Mouse (Mus musculus): ENCODE measurements at regions not wholly inside any gene's neighbourhood (a gene's known extent, or its start where the extent isn't known, plus 50 kb on each side); places are given as distances from the start of the nearest gene placed in this dataset.

DNA sequence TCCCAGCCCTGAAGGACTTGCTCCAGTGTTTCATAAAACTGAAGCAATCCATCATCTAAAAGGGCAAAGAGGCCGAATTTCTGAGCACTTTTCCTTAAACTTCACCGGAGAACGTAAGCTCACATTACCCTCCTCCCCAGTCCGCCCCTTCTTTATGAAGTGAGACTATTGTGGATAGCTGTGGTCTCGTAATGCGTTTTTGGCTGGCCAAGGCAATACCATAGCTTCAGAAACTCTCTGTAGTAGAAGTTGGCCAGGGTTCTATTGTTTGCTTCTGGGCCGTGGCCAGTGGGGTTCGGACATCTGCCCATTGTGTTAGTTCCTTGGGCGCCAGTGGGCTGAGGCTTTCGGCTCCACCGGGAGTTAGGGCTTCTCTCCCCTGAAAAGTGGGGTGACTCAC is 301.7 kb upstream of the Sox9 start:
- H3K4me3 ChIP-seq (ENCODE audit: insufficient read depth, low read depth, low read length), result no peak overlapping the region

DNA sequence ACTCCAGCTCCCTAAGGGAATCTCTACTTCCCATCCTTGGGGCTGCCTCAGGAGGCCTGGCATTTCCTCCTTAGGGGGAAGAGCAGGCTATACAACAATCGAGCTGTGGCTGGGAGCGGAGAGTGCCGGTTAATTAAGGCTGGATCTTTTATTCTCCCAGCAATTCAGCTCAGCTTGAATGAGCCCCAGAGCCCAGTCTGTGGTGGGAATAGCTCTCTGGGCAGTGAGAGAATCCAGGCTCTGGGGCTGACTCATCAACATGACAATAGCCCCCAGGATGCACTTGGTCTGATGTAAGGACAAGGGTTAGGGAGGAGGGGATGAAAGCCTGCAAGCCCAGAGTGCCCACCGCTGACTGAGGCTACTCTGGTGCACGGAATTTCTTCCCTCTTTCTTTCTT is 280.2 kb upstream of the Sox9 start:
- H3K4me3 ChIP-seq (ENCODE audit: insufficient read depth, low read depth, low read length), result no peak overlapping the region
- TF ChIP-seq CTCF (IDR thresholded peaks at IDR 0.05; ENCODE audit: insufficient read depth, low read depth, low read length), result no peak
- TF ChIP-seq POLR2A (IDR thresholded peaks at IDR 0.05; ENCODE audit: insufficient read depth, low read depth, low read length), result no peak
- 0 out of 2 replicates have a peak, but pooled peaks cover 3% of the 10 kb centered on the region for H3K4me1 ChIP-seq (ENCODE audit: control insufficient read depth, insufficient read depth, low read length)
- H3K27ac ChIP-seq (ENCODE audit: insufficient read depth, low read depth, low read length), result no peak overlapping the region
- WGBS, result 19% methylated on average over 5 of the region's 5 CpGs

More for the DNA sequence above, 301.7 kb upstream of the Sox9 start:
- H3K27ac ChIP-seq (ENCODE audit: insufficient read depth, low read depth, low read length), result no peak overlapping the region
- no peak for TF ChIP-seq CTCF (IDR thresholded peaks at IDR 0.05; ENCODE audit: insufficient read depth, low read depth, low read length)
- TF ChIP-seq POLR2A (IDR thresholded peaks at IDR 0.05; ENCODE audit: insufficient read depth, low read depth, low read length), result no peak
- H3K4me1 ChIP-seq (ENCODE audit: control insufficient read depth, insufficient read depth, low read length), result 0 out of 2 replicates have a peak, but pooled peaks cover 2% of the 10 kb centered on the region
- 42% methylated on average over 11 of the region's 11 CpGs for WGBS

DNA sequence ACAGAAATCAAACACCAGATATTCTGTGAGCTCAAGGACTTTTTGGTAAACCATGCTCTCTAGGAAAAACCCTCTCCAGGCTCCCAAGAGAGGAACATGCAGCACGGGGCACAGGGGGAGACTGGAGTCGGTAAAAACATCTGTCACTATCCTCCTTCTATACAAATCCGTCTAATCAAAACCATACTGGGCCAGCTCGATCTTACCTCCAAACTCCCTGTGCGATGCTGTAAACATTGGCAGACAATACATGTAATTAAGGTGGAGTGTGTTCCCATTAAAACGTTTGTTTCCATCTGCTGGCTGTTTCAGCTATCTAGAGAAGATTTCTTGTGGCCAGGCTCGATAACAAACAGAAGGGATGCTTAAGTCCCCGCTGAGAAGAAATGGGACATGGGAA is 262.9 kb upstream of the Sox9 start:
- no peak overlapping the region for H3K4me3 ChIP-seq (ENCODE audit: insufficient read depth, low read depth, low read length)

DNA sequence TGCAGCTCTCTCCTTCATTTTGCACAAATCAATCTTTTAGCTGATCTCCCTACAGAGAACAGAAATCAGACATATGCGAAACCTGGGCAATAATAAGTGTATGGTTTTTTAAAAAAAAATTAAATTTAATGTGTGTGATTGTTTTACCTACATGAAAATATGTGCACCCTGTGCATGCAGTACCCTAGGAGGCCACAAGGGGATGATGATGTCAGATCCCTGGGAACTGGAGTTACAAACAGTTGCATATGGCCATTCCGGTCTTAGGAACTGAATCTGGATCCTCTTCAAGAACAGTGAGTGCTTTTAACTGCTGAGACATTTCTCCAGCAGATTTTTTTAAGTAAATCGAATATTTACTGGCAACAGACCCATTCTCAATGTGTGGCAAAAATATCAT is 257.0 kb upstream of the Sox9 start:
- no peak overlapping the region for H3K27ac ChIP-seq (ENCODE audit: insufficient read depth, low read depth, low read length)
- H3K4me1 ChIP-seq (ENCODE audit: control insufficient read depth, insufficient read depth, low read length), result no peaks in the 10 kb centered on the region
- 95% methylated on average over 3 of the region's 3 CpGs for WGBS
- TF ChIP-seq POLR2A (IDR thresholded peaks at IDR 0.05; ENCODE audit: insufficient read depth, low read depth, low read length) (no peak), CTCF (IDR thresholded peaks at IDR 0.05; ENCODE audit: insufficient read depth, low read depth, low read length) (no peak)
- no peak overlapping the region for H3K4me3 ChIP-seq (ENCODE audit: insufficient read depth, low read depth, low read length)

More for the DNA sequence above, 262.9 kb upstream of the Sox9 start:
- 47% methylated on average over 8 of the region's 8 CpGs for WGBS
- no peak for TF ChIP-seq POLR2A (IDR thresholded peaks at IDR 0.05; ENCODE audit: insufficient read depth, low read depth, low read length)
- TF ChIP-seq CTCF (IDR thresholded peaks at IDR 0.05; ENCODE audit: insufficient read depth, low read depth, low read length), result no peak
- H3K4me1 ChIP-seq (ENCODE audit: control insufficient read depth, insufficient read depth, low read length), result no peaks in the 10 kb centered on the region
- H3K27ac ChIP-seq (ENCODE audit: insufficient read depth, low read depth, low read length), result no peak overlapping the region

DNA sequence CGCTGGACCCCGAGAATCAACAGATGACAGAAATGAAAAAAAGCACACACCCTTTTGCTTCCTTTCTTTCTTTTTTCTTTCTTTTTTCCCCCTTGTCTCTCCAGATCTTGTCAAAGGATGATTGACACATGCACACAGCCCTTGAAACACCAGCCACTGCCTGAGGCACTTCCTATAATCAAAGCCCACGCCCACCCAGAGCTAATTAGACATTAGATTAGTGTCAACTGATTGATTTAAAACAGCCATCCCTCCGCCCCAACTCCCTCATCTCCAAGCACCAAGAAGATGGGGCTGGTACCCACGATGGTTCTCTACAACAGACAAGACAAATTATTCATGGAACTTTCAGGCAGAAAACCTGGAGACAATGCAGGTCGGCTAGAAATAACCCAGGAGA is 239.5 kb upstream of the Sox9 start:
- TF ChIP-seq CTCF (IDR thresholded peaks at IDR 0.05; ENCODE audit: insufficient read depth, low read depth, low read length), result no peak
- TF ChIP-seq POLR2A (IDR thresholded peaks at IDR 0.05; ENCODE audit: insufficient read depth, low read depth, low read length), result no peak
- no peak overlapping the region for H3K27ac ChIP-seq (ENCODE audit: insufficient read depth, low read depth, low read length)
- H3K4me3 ChIP-seq (ENCODE audit: insufficient read depth, low read depth, low read length), result no peak overlapping the region
- no peaks in the 10 kb centered on the region for H3K4me1 ChIP-seq (ENCODE audit: control insufficient read depth, insufficient read depth, low read length)
- 25% methylated on average over 6 of the region's 6 CpGs for WGBS

DNA sequence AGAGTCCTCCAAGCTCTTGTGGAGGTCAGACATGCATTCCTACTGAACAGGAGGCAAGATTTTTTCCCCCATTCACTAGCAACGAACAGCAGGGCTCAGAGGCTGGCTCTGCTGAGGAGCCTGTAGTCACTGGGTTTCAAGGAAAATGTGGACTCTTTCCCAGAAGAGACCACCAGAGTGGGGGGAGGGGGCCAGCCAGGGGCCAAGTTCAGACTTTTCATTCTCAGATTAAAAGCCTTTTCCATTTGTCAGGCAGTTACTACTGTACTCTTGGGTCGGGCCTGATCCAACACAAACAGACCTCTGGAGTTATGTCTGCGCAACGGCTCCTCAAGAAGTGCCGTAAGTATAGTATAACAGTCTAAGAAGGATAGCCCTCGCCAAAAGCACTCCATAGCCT is 238.6 kb upstream of the Sox9 start:
- Histone ChIP-seq H3K27ac (ENCODE audit: insufficient read depth, low read depth, low read length) (no peak overlapping the region), H3K4me1 (ENCODE audit: control insufficient read depth, insufficient read depth, low read length) (no peaks in the 10 kb centered on the region), H3K4me3 (ENCODE audit: insufficient read depth, low read depth, low read length) (no peak overlapping the region)
- TF ChIP-seq POLR2A (IDR thresholded peaks at IDR 0.05; ENCODE audit: insufficient read depth, low read depth, low read length) (no peak), CTCF (IDR thresholded peaks at IDR 0.05; ENCODE audit: insufficient read depth, low read depth, low read length) (no peak)
- WGBS, result 74% methylated on average over 6 of the region's 6 CpGs

DNA sequence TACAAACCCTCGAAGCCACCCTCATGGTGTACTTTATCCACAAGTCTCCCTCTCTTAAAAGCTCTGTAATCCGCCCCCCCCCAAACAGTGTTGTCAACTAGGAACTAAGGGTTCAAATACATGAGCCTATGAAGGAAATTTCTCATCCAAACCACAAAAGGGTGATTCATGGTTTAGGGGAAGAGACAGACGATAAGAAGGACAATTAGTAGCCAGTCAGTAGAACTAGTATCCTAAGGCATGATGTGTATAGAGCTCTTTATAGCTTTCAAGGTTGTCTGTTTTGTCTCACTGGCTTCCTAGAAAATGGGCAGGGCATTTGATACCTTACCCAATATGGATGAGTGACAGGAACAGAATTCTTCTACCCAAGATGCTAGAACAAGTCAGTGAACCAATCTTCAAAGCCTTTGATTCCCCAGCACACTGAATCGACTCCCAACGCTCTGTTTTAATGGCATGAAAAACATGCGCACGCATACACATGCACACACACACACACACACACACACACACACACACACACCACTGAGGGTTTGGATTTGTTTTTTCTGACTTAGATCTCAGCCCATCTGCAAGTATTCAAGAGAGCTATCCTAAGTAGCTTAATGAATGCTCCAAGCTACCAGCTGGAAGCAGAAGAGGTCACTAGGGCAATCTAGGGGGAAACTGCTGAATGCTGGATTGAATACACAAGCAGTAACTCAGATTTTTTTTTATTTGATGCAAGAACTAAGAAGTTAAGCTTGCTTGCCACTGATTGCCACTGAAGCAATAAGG is 236.6 kb upstream of the Sox9 start:
- 88% methylated on average over 7 of the region's 7 CpGs for WGBS
- TF ChIP-seq CTCF (IDR thresholded peaks at IDR 0.05; ENCODE audit: insufficient read depth, low read depth, low read length) (no peak), POLR2A (IDR thresholded peaks at IDR 0.05; ENCODE audit: insufficient read depth, low read depth, low read length) (no peak)
- Histone ChIP-seq H3K4me3 (ENCODE audit: insufficient read depth, low read depth, low read length) (no peak overlapping the region), H3K4me1 (ENCODE audit: control insufficient read depth, insufficient read depth, low read length) (no peaks in the 10 kb centered on the region), H3K27ac (ENCODE audit: insufficient read depth, low read depth, low read length) (no peak overlapping the region)

DNA sequence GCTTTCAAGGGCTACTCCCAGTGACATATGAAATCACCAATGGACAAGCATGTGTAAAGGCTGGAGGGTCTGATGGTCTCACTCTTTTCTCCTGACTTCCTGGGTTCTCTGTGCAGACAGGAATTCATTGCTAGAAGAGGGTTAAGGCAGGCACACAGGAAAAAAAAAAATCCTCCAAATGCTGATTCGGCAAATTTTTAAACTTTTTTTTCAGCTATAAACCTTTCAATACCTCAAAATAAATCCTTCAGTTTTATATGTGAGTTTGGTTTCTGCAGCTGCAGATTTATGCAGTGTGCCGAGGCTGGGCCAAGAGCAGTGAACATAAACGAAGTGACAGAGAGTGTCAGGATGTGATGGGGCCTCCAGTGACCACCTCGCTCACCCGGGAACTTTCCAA is 235.9 kb upstream of the Sox9 start:
- no peak for TF ChIP-seq CTCF (IDR thresholded peaks at IDR 0.05; ENCODE audit: insufficient read depth, low read depth, low read length)
- no peak for TF ChIP-seq POLR2A (IDR thresholded peaks at IDR 0.05; ENCODE audit: insufficient read depth, low read depth, low read length)
- 91% methylated on average over 5 of the region's 5 CpGs for WGBS
- Histone ChIP-seq H3K27ac (ENCODE audit: insufficient read depth, low read depth, low read length) (no peak overlapping the region), H3K4me1 (ENCODE audit: control insufficient read depth, insufficient read depth, low read length) (no peaks in the 10 kb centered on the region), H3K4me3 (ENCODE audit: insufficient read depth, low read depth, low read length) (no peak overlapping the region)

DNA sequence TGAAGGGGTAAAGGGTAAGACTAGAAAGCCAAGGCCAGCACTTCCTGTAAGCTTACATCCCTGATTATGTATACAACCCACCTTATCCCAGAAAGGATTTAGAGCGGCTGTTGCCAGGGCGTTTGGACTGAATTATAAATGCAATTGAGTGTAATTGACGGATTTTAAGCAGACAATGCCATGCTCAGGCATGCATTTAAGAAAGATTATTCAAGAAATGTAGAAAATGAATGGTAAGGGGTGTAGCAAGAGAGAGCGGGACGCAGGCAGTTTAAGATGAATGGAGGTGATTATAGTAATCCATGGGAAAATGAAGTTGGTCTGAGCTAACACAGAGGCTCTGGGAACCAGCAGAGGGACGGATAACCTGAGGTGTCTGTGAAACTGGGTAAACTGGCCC is 229.2 kb upstream of the Sox9 start:
- H3K4me1 ChIP-seq (ENCODE audit: control insufficient read depth, insufficient read depth, low read length), result no peaks in the 10 kb centered on the region
- TF ChIP-seq CTCF (IDR thresholded peaks at IDR 0.05; ENCODE audit: insufficient read depth, low read depth, low read length) (no peak), POLR2A (IDR thresholded peaks at IDR 0.05; ENCODE audit: insufficient read depth, low read depth, low read length) (no peak)
- 61% methylated on average over 6 of the region's 6 CpGs for WGBS
- no peak overlapping the region for H3K27ac ChIP-seq (ENCODE audit: insufficient read depth, low read depth, low read length)
- no peak overlapping the region for H3K4me3 ChIP-seq (ENCODE audit: insufficient read depth, low read depth, low read length)
